Mouse (Mus musculus): ENCODE results near the gene Rcan2.

Rcan2 gene

GRCm38 (mm10) chr17:44020707-44021220 lies 219.6 kb downstream of the Rcan2 start:
- no peak for DNase-seq (ENCODE audit: low spot score in 2 of 2)

GRCm38 (mm10) chr17:44023842-44024241 lies 222.7 kb downstream of the Rcan2 start:
- DNase-seq (ENCODE audit: low spot score in 2 of 2), result no peak

GRCm38 (mm10) chr17:44025011-44025410 lies 223.9 kb downstream of the Rcan2 start:
- DNase-seq (ENCODE audit: low spot score in 2 of 2), result no peak

GRCm38 (mm10) chr17:44025935-44026334 lies 224.8 kb downstream of the Rcan2 start:
- no peak for DNase-seq (ENCODE audit: low spot score in 2 of 2)

GRCm38 (mm10) chr17:44026378-44026777 lies 225.2 kb downstream of the Rcan2 start:
- no peak for DNase-seq (ENCODE audit: low spot score in 2 of 2)

GRCm38 (mm10) chr17:44026786-44027185 lies 225.6 kb downstream of the Rcan2 start:
- DNase-seq (ENCODE audit: low spot score in 2 of 2), result no peak

GRCm38 (mm10) chr17:44027311-44027710 lies 226.2 kb downstream of the Rcan2 start:
- no peak for DNase-seq (ENCODE audit: low spot score in 2 of 2)

GRCm38 (mm10) chr17:44029616-44030015 lies 228.5 kb downstream of the Rcan2 start:
- DNase-seq (ENCODE audit: low spot score in 2 of 2), result no peak

- DNase-seq (ENCODE audit: low spot score in 2 of 2), result no peak
Measured at GRCm38 (mm10) chr17:44030776-44031587, 229.8 kb downstream of the Rcan2 start.

- no peak for DNase-seq (ENCODE audit: low spot score in 2 of 2)
Measured at GRCm38 (mm10) chr17:44035005-44035404, 233.9 kb downstream of the Rcan2 start.

- no peak for DNase-seq (ENCODE audit: low spot score in 2 of 2)
Measured at GRCm38 (mm10) chr17:44038656-44039055, 237.5 kb downstream of the Rcan2 start.

- DNase-seq (ENCODE audit: low spot score in 2 of 2), result no peak
Measured at GRCm38 (mm10) chr17:44040449-44040848, 239.3 kb downstream of the Rcan2 start.

GRCm38 (mm10) chr17:44042301-44042700 lies 241.2 kb downstream of the Rcan2 start:
- DNase-seq (ENCODE audit: low spot score in 2 of 2), result no peak

- DNase-seq (ENCODE audit: low spot score in 2 of 2), result no peak
Measured at GRCm38 (mm10) chr17:44042861-44043260, 241.7 kb downstream of the Rcan2 start.

GRCm38 (mm10) chr17:44053427-44053826 lies 252.3 kb downstream of the Rcan2 start:
- DNase-seq (ENCODE audit: low spot score in 2 of 2), result no peak

- no peak for DNase-seq (ENCODE audit: low spot score in 2 of 2)
Measured at GRCm38 (mm10) chr17:44057123-44057522, 256.0 kb downstream of the Rcan2 start.

- no peak for DNase-seq (ENCODE audit: low spot score in 2 of 2)
Measured at GRCm38 (mm10) chr17:44058145-44058544, 257.0 kb downstream of the Rcan2 start.

GRCm38 (mm10) chr17:44060781-44061180 lies 259.6 kb downstream of the Rcan2 start:
- no peak for DNase-seq (ENCODE audit: low spot score in 2 of 2)

- peak in 1 of 2 experiments; percentile 46 for DNase-seq (ENCODE audit: low spot score in 2 of 2)
Measured at GRCm38 (mm10) chr17:44061289-44061890, 260.2 kb downstream of the Rcan2 start.

GRCm38 (mm10) chr17:44068876-44069275 lies 267.7 kb downstream of the Rcan2 start:
- DNase-seq (ENCODE audit: low spot score in 2 of 2), result no peak

GRCm38 (mm10) chr17:44071680-44072079 lies 270.5 kb downstream of the Rcan2 start:
- DNase-seq (ENCODE audit: low spot score in 2 of 2), result no peak

GRCm38 (mm10) chr17:44075601-44076000 lies 274.4 kb downstream of the Rcan2 start:
- DNase-seq (ENCODE audit: low spot score in 2 of 2), result no peak

All from urinary bladder, adult 18-20 months (tissue).